ENCODE assay signal across 1 mouse cellular context in the genomic region with DNA sequence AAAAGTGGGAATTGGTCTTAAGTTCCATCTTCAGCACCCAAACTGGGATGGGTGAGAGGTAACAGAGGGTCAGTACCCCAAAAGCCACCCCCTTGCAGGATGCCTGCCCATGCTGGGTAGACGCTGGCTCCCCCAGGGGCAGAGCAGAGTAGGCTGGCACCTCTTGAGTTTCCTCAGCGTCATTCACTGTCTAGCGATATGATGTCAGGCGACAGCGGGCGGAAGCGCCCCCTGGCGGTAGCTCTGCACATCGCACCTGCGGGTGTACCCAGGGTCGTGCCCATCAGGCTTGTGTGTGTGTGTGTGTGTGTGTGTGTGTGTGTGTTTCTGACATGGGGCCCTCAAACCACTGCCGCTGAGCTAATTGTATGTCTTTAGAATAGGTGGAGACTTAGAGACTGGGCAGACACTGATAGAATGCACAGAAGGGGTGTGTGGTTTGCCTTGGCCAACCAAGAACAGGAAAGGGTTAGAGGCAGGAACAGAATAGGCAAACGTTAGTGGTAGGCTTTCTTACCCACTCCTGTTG.
A peak's percentile ranks its signal among the peaks of the same experiment; 100 is the strongest.
TF ChIP-seq lines count a peak whose summit lies in the region.

No protein-coding gene starts in this region.

TF ChIP-seq in CH12.LX, 34 proteins besides CTCF, POLR2A, EP300 and RAD21:
- TF ChIP-seq SMC3 (IDR thresholded peaks at IDR 0.05; ENCODE audit: low read depth, low read length) (peak; percentile 93), BHLHE40 (IDR thresholded peaks at IDR 0.05; ENCODE audit: low read depth, low read length) (0 out of 2 replicates have a peak, but pooled peaks have one; percentile 16), ZMIZ1 (IDR thresholded peaks at IDR 0.05; ENCODE audit: low read depth, low read length) (no peak), ZKSCAN1 (IDR thresholded peaks at IDR 0.05; ENCODE audit: borderline replicate concordance, low read depth, low read length) (no peak), ZC3H11A (IDR thresholded peaks at IDR 0.05; ENCODE audit: low read depth, low read length) (peak; percentile 24; the same call in 1 of the 2 replicates), TCF12 (IDR thresholded peaks at IDR 0.05; ENCODE audit: low read depth, low read length) (peak; percentile 58; the same call in 1 of the 2 replicates), MEF2A (IDR thresholded peaks at IDR 0.05; ENCODE audit: borderline replicate concordance, low read depth, low read length) (0 out of 2 replicates have a peak, but pooled peaks have one; percentile 18), TBP (conservative IDR thresholded peaks at IDR 0.05; ENCODE audit: low read depth, low read length) (no peak)
